Mouse (Mus musculus) C2C12 (cell line): ENCODE results near the gene Lyzl6. TPM values are rescaled to one million over a fixed set of nuclear protein-coding genes. Genes with fewer than 3 reads are reported as not detected.

Experiments used
- H3K27me3 ChIP-seq: one replicate; pipeline ENCODE4 v1.6.1; 2011; ENCODE audit not compliant: control insufficient read depth, insufficient read depth, insufficient read length
- H3K36me3 ChIP-seq: one replicate; pipeline ENCODE4 v1.6.1; 2011; ENCODE audit not compliant: control insufficient read depth, insufficient read depth
- H3K4me3 ChIP-seq: one replicate; pipeline ENCODE4 v1.5.1; 2011; ENCODE audit warnings: mild to moderate bottlenecking, control low read depth; ENCODE audit not compliant: poor library complexity, insufficient read depth, severe bottlenecking
- H3K79me2 ChIP-seq: one replicate; pipeline ENCODE4 v1.6.1; 2011; ENCODE audit not compliant: control insufficient read depth, insufficient read depth
- H3K79me3 ChIP-seq: one replicate; pipeline ENCODE4 v1.6.1; 2011; ENCODE audit warnings: low read depth, control low read depth
- H3ac ChIP-seq: one replicate; pipeline ENCODE3; 2011; ENCODE audit warnings: low read depth; ENCODE audit not compliant: control insufficient read depth, insufficient read length
- CEBPB ChIP-seq: IDR thresholded peaks from one replicate; pipeline ENCODE4 v1.6.1; 2011; ENCODE audit warnings: low read depth, mild to moderate bottlenecking, control low read depth, moderate library complexity
- CTCF ChIP-seq: IDR thresholded peaks from one replicate; pipeline ENCODE4 v1.5.1; 2011; ENCODE audit not compliant: control insufficient read depth, insufficient read depth, insufficient read length
- FOSL1 ChIP-seq: IDR thresholded peaks from one replicate; pipeline ENCODE4 v1.8.0; 2011; ENCODE audit warnings: mild to moderate bottlenecking, low read length; ENCODE audit not compliant: poor library complexity, insufficient read depth, severe bottlenecking
- MAX ChIP-seq: IDR thresholded peaks from one replicate; pipeline ENCODE4 v1.6.1; 2011; ENCODE audit warnings: mild to moderate bottlenecking, control low read depth
- MYOD1 ChIP-seq: IDR thresholded peaks from one replicate; pipeline ENCODE4 v1.6.1; 2011; ENCODE audit warnings: low read depth; ENCODE audit not compliant: control insufficient read depth, insufficient read length
- MYOG ChIP-seq: IDR thresholded peaks from one replicate; pipeline ENCODE4 v1.6.1; 2011; ENCODE audit not compliant: control insufficient read depth, insufficient read length; ENCODE audit errors: extremely low read depth
- USF1 ChIP-seq: IDR thresholded peaks from one replicate; pipeline ENCODE4 v1.6.1; 2011; ENCODE audit warnings: low read depth, mild to moderate bottlenecking, control low read depth, moderate library complexity
- polyA plus RNA-seq: library from polyadenylated mRNA; unstranded; fragments of >200 nt; fragmentation: generic; extraction: Trizol; gene quantifications from one replicate; pipeline ENCODE4 v1.2.1, GENCODE M21; 2012; ENCODE audit warnings: missing spikeins

Gene Lyzl6
- polyA plus RNA-seq, 1 experiment: not detected

- H3K36me3 ChIP-seq: no peaks in the 10 kb centered on the region
- no peak overlapping the region for H3K4me3 ChIP-seq
- H3K79me3 ChIP-seq: no peaks in the 10 kb centered on the region
- H3K27me3 ChIP-seq: peaks cover 37% of the 10 kb centered on the region
- TF ChIP-seq FOSL1 (no peak), MYOD1 (no peak), CEBPB (no peak), MYOG (no peak), MAX (no peak), CTCF (no peak), USF1 (no peak)
- H3ac ChIP-seq: no peak overlapping the region
- no peaks in the 10 kb centered on the region for H3K79me2 ChIP-seq
These were observed 28.3 kb upstream of the Lyzl6 start for GRCm38 (mm10) chr11:103666907-103667426.

- no peak for TF ChIP-seq CTCF
- Histone ChIP-seq H3K4me3 (no peak overlapping the region), H3K79me2 (no peaks in the 10 kb centered on the region), H3K36me3 (no peaks in the 10 kb centered on the region), H3K27me3 (peaks cover 42% of the 10 kb centered on the region), H3K79me3 (no peaks in the 10 kb centered on the region), H3ac (no peak overlapping the region)
These were observed 27.7 kb upstream of the Lyzl6 start for GRCm38 (mm10) chr11:103666181-103666906.

- H3ac ChIP-seq: no peak overlapping the region
- H3K27me3 ChIP-seq: peaks cover 42% of the 10 kb centered on the region
- no peaks in the 10 kb centered on the region for H3K79me3 ChIP-seq
- no peaks in the 10 kb centered on the region for H3K36me3 ChIP-seq
- no peak overlapping the region for H3K4me3 ChIP-seq
- H3K79me2 ChIP-seq: no peaks in the 10 kb centered on the region
- TF ChIP-seq MYOG (no peak), CTCF (no peak), FOSL1 (no peak), MAX (no peak), CEBPB (no peak), MYOD1 (no peak), USF1 (no peak)
These were observed 27.0 kb upstream of the Lyzl6 start for GRCm38 (mm10) chr11:103665695-103666094.

- no peaks in the 10 kb centered on the region for H3K79me2 ChIP-seq
- no peak overlapping the region for H3K4me3 ChIP-seq
- no peak overlapping the region for H3ac ChIP-seq
- no peaks in the 10 kb centered on the region for H3K79me3 ChIP-seq
- TF ChIP-seq FOSL1 (no peak), MYOG (no peak), CTCF (no peak), CEBPB (no peak), MAX (no peak), USF1 (no peak), MYOD1 (no peak)
- H3K27me3 ChIP-seq: peaks cover 56% of the 10 kb centered on the region
- no peaks in the 10 kb centered on the region for H3K36me3 ChIP-seq
These were observed 24.4 kb upstream of the Lyzl6 start for GRCm38 (mm10) chr11:103663119-103663518.

GRCm38 (mm10) chr11:103662546-103662945 is 23.9 kb upstream of the Lyzl6 start:
- no peaks in the 10 kb centered on the region for H3K79me3 ChIP-seq
- H3K36me3 ChIP-seq: no peaks in the 10 kb centered on the region
- H3K4me3 ChIP-seq: no peak overlapping the region
- H3K27me3 ChIP-seq: peaks cover 59% of the 10 kb centered on the region
- TF ChIP-seq CEBPB (no peak), MYOG (no peak), MYOD1 (no peak), CTCF (no peak)
- H3K79me2 ChIP-seq: no peaks in the 10 kb centered on the region
- no peak overlapping the region for H3ac ChIP-seq

- H3K4me3 ChIP-seq: no peak overlapping the region
- TF ChIP-seq CEBPB (no peak), MAX (no peak), MYOD1 (no peak), CTCF (no peak), USF1 (no peak), FOSL1 (no peak), MYOG (no peak)
- H3K27me3 ChIP-seq: peaks cover 60% of the 10 kb centered on the region
- no peak overlapping the region for H3ac ChIP-seq
- H3K79me2 ChIP-seq: no peaks in the 10 kb centered on the region
- no peaks in the 10 kb centered on the region for H3K79me3 ChIP-seq
- no peaks in the 10 kb centered on the region for H3K36me3 ChIP-seq
These were observed 23.2 kb upstream of the Lyzl6 start for GRCm38 (mm10) chr11:103661863-103662262.
